Mouse (Mus musculus): ENCODE measurements at regions not wholly inside any gene's neighbourhood (a gene's known extent, or its start where the extent isn't known, plus 50 kb on each side); places are given as distances from the start of the nearest gene placed in this dataset.

DNA sequence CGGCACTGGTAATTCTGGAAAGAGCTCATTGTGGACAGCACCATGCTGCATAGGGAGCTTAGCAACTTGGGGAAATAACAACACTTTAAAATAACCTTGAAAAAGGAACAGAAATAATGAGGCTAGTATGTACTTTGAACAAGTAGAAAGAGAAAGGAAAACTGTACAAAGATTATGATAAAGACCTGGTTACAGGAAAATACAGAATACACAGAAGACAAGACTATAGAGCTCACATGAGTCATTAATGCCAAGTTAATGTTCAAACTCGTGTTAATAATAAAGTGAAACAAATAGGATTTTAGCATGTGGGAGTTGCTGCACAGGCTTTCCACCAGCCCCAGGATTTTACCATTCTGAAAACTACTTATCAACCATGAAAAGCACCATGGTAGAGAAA, 341.8 kb upstream of the Hand2 start:
- TF ChIP-seq CTCF (IDR thresholded peaks at IDR 0.05; ENCODE audit: low read depth) (no peak), EP300 (IDR thresholded peaks at IDR 0.05; ENCODE audit: low read depth) (no peak)
